Mouse (Mus musculus) MEL (cell line): Measurements from ENCODE around the gene Cdc7. TPM values are rescaled to one million over a fixed set of nuclear protein-coding genes. Genes with fewer than 3 reads are reported as not detected.

Experiments
- DNase-seq: peaks from one replicate; pipeline ENCODE4 v3.0.0; 2011; ENCODE audit warnings: low read depth, low spot score
- H3K27ac ChIP-seq: 2 replicates; pipeline ENCODE4 v1.5.1; 2012; ENCODE audit warnings: low read depth, mild to moderate bottlenecking, control low read depth, low read length, moderate library complexity; ENCODE audit not compliant: control insufficient read depth
- H3K27me3 ChIP-seq, 2 experiments: fragments of 150-350 bp in 1 of 2; sonication (generic) in 1 of 2; 2 replicates each; pipeline ENCODE4 v1.6.1; 2012; ENCODE audit warnings: low read length in 2 of 2, mild to moderate bottlenecking in 2 of 2, improper control_type of control experiment in 1 of 2, moderate library complexity in 1 of 2; ENCODE audit not compliant: insufficient read depth in 2 of 2, control insufficient read depth in 1 of 2
- H3K36me3 ChIP-seq, 2 experiments: 2 replicates each; pipeline ENCODE4 v1.6.1; 2012 to 2014; ENCODE audit warnings: low read length in 2 of 2, improper control_type of control experiment in 1 of 2, inconsistent platforms in 1 of 2, mild to moderate bottlenecking in 1 of 2; ENCODE audit not compliant: insufficient read depth in 2 of 2, control insufficient read depth in 1 of 2
- H3K4me1 ChIP-seq, 2 experiments: fragments of 150-350 bp in 1 of 2; sonication (generic) in 1 of 2; 2 replicates each; pipeline ENCODE4 v1.6.1; 2012; ENCODE audit warnings: low read length in 2 of 2, improper control_type of control experiment in 1 of 2, mild to moderate bottlenecking in 1 of 2; ENCODE audit not compliant: insufficient read depth in 2 of 2, control insufficient read depth in 1 of 2
- H3K4me3 ChIP-seq, 2 experiments: fragments of 150-350 bp in 1 of 2; sonication (generic) in 1 of 2; 2 replicates each; pipeline ENCODE4 v1.5.1; 2012; ENCODE audit warnings: low read depth in 2 of 2, low read length in 2 of 2, mild to moderate bottlenecking in 2 of 2, moderate library complexity in 2 of 2, control low read depth in 1 of 2, improper control_type of control experiment in 1 of 2; ENCODE audit not compliant: control insufficient read depth in 1 of 2, insufficient read depth in 1 of 2
- H3K79me2 ChIP-seq: 2 replicates; pipeline ENCODE4 v1.6.1; 2012; ENCODE audit warnings: mild to moderate bottlenecking, low read length, moderate library complexity; ENCODE audit not compliant: control insufficient read depth, poor library complexity, insufficient read depth
- H3K9ac ChIP-seq: 2 replicates; pipeline ENCODE4 v1.6.1; 2012; ENCODE audit warnings: low read depth, mild to moderate bottlenecking, control low read depth, low read length, moderate library complexity; ENCODE audit not compliant: control insufficient read depth, poor library complexity, severe bottlenecking
- H3K9me3 ChIP-seq: fragments of 150-350 bp; sonication (generic); replicated peaks from 2 replicates; pipeline ENCODE4 v1.6.1; 2012; ENCODE audit warnings: mild to moderate bottlenecking, low read length, improper control_type of control experiment, moderate library complexity; ENCODE audit not compliant: insufficient read depth
- CHD1 ChIP-seq: IDR thresholded peaks from 2 replicates; pipeline ENCODE4 v1.6.1; 2012; ENCODE audit warnings: low read depth, mild to moderate bottlenecking, inconsistent platforms, low read length, improper control_type of control experiment
- CHD2 ChIP-seq: IDR thresholded peaks from 2 replicates; pipeline ENCODE4 v1.6.1; 2011; ENCODE audit warnings: low read length, improper control_type of control experiment
- E2F4 ChIP-seq: IDR thresholded peaks from 2 replicates; pipeline ENCODE4 v1.6.1; 2011; ENCODE audit warnings: low read depth, low read length, improper control_type of control experiment, borderline replicate concordance
- EP300 ChIP-seq, 2 experiments: IDR thresholded peaks; 2 replicates each; pipeline ENCODE4 v1.6.1; 2011; ENCODE audit warnings: improper control_type of control experiment in 2 of 2, low read length in 2 of 2, low read depth in 1 of 2, mild to moderate bottlenecking in 1 of 2
- ETS1 ChIP-seq: IDR thresholded peaks from 2 replicates; pipeline ENCODE4 v1.6.1; 2012; ENCODE audit warnings: low read depth, mild to moderate bottlenecking, inconsistent platforms, low read length, improper control_type of control experiment, moderate library complexity
- GATA1 ChIP-seq: IDR thresholded peaks from 2 replicates; pipeline ENCODE4 v1.6.1; 2011; ENCODE audit warnings: low read depth, low read length, improper control_type of control experiment
- JUND ChIP-seq: IDR thresholded peaks from 2 replicates; pipeline ENCODE4 v1.6.1; 2011; ENCODE audit warnings: low read depth, mild to moderate bottlenecking, improper control_type of control experiment, low read length
- MAFK ChIP-seq: IDR thresholded peaks from 2 replicates; pipeline ENCODE4 v1.6.1; 2011; ENCODE audit warnings: low read depth, mild to moderate bottlenecking, low read length, improper control_type of control experiment, borderline replicate concordance
- MEF2A ChIP-seq: IDR thresholded peaks from 2 replicates; pipeline ENCODE4 v1.6.1; 2014; ENCODE audit warnings: low read depth, mild to moderate bottlenecking, inconsistent platforms, low read length, improper control_type of control experiment; ENCODE audit not compliant: poor library complexity, insufficient replicate concordance, severe bottlenecking; ENCODE audit errors: extremely low read depth
- MYB ChIP-seq: IDR thresholded peaks from 2 replicates; pipeline ENCODE4 v1.6.1; 2011; ENCODE audit warnings: mild to moderate bottlenecking, low read depth, low read length, improper control_type of control experiment
- NELFE ChIP-seq: IDR thresholded peaks from 2 replicates; pipeline ENCODE4 v1.6.1; 2011; ENCODE audit warnings: low read depth, low read length, improper control_type of control experiment
- NRF1 ChIP-seq: IDR thresholded peaks from 2 replicates; pipeline ENCODE4 v1.6.1; 2014; ENCODE audit warnings: low read depth, mild to moderate bottlenecking, inconsistent platforms, low read length, improper control_type of control experiment, moderate library complexity; ENCODE audit not compliant: poor library complexity, insufficient read depth, severe bottlenecking
- RCOR1 ChIP-seq: IDR thresholded peaks from 2 replicates; pipeline ENCODE4 v1.6.1; 2012; ENCODE audit warnings: low read depth, mild to moderate bottlenecking, inconsistent platforms, low read length, improper control_type of control experiment
- SIN3A ChIP-seq: IDR thresholded peaks from 2 replicates; pipeline ENCODE4 v1.6.1; 2012; ENCODE audit warnings: low read length, improper control_type of control experiment, inconsistent platforms
- TCF12 ChIP-seq: IDR thresholded peaks from 2 replicates; pipeline ENCODE4 v1.6.1; 2014; ENCODE audit warnings: low read depth, mild to moderate bottlenecking, inconsistent platforms, low read length, improper control_type of control experiment, moderate library complexity
- UBTF ChIP-seq: IDR thresholded peaks from 2 replicates; pipeline ENCODE4 v1.6.1; 2012; ENCODE audit warnings: low read depth, mild to moderate bottlenecking, inconsistent platforms, low read length, improper control_type of control experiment, moderate library complexity, borderline replicate concordance; ENCODE audit not compliant: insufficient read depth
- USF2 ChIP-seq, 2 experiments: IDR thresholded peaks; 2 replicates each; pipeline ENCODE4 v1.6.1; 2011 to 2012; ENCODE audit warnings: improper control_type of control experiment in 2 of 2, low read length in 2 of 2, borderline replicate concordance in 1 of 2, inconsistent platforms in 1 of 2, low read depth in 1 of 2, mild to moderate bottlenecking in 1 of 2; ENCODE audit not compliant: insufficient read depth in 1 of 2
- ZMIZ1 ChIP-seq: IDR thresholded peaks from 2 replicates; pipeline ENCODE4 v1.6.1; 2012; ENCODE audit warnings: low read depth, mild to moderate bottlenecking, inconsistent platforms, low read length, improper control_type of control experiment, moderate library complexity
- polyA plus RNA-seq, 2 experiments: library from polyadenylated mRNA; stranded (reverse) in 1 of 2; unstranded in 1 of 2; fragments of >175 nt in 1 of 2; fragments of >200 nt in 1 of 2; gene quantifications; 2 replicates each; pipeline versions ENCODE4 v1.2.1 to v1.2.4; 2012; ENCODE audit warnings: low replicate concordance in 2 of 2, low read depth in 1 of 2; ENCODE audit not compliant: insufficient read length in 2 of 2, insufficient read depth in 1 of 2, missing spikeins in 1 of 2
- total RNA-seq: library from RNA; depleted of rRNA; stranded (reverse); fragments of 300-350 nt; gene quantifications from 2 replicates; pipeline ENCODE4 v1.2.3, GENCODE M21; 2012

The Cdc7 gene
- total and polyA plus RNA-seq, 3 experiments = 19.6 to 21.4 TPM; not detected in 1

GRCm38 (mm10) chr5:106926369-106926686 lies 37.8 kb upstream of the Cdc7 start:
- no peak for TF ChIP-seq ZMIZ1
- Histone ChIP-seq H3K4me1 (peaks cover 0 to 2% of the 10 kb centered on the region in 2 experiments; a peak in 2 of 4 replicates), H3K79me2 (no peaks in the 10 kb centered on the region), H3K27me3 (peaks cover 0 to 2% of the 10 kb centered on the region in 2 experiments; a peak in 1 of 4 replicates), H3K27ac (no peak overlapping the region), H3K9me3 (no peaks in the 10 kb centered on the region), H3K9ac (no peak overlapping the region), H3K4me3 (no peak overlapping the region), H3K36me3 (no peaks in the 10 kb centered on the region)
- no peak for DNase-seq

DNA sequence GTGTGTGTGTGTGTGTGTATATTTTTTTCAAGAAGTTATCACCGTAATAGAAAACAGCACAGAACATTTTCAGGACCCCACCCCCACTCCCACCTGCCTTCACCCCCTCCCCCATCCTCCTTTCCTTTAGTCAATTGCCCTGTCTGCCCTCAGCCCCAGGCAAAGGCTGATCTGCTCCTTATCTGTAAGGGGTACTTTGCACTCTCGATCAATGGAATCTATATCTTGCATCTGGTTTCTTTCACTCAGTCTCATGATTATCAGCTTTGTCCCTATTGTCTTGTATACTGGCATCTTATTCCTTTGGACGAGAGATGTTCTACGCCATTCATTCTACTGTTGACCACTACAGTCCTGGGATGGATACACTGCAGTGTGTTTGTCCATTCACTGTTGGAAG lies 36.1 kb upstream of the Cdc7 start:
- no peak for TF ChIP-seq MYB
- TF ChIP-seq SIN3A = no peak
- no peak for TF ChIP-seq JUND
- TF ChIP-seq GATA1 = no peak
- no peak for TF ChIP-seq E2F4
- TF ChIP-seq TCF12 = no peak
- no peak for TF ChIP-seq ETS1
- no peak for TF ChIP-seq EP300 (IDR thresholded peaks at IDR 0.05; ENCODE audit: low read depth in 1 of 2, low read length in 2 of 2)
- TF ChIP-seq UBTF = no peak
- no peak for TF ChIP-seq MEF2A
- TF ChIP-seq, all 39 proteins: peak for 0
- Histone ChIP-seq H3K79me2 (no peaks in the 10 kb centered on the region), H3K9me3 (no peaks in the 10 kb centered on the region), H3K36me3 (no peaks in the 10 kb centered on the region), H3K27ac (no peak overlapping the region), H3K4me3 (no peak overlapping the region), H3K9ac (no peak overlapping the region), H3K27me3 (no peaks in the 10 kb centered on the region), H3K4me1 (peaks cover 0 to 2% of the 10 kb centered on the region in 2 experiments; a peak in 2 of 4 replicates)
- DNase-seq = no peak

GRCm38 (mm10) chr5:106946342-106946741 lies 17.8 kb upstream of the Cdc7 start:
- no peak overlapping the region for H3K9ac ChIP-seq
- peaks cover 0 to 2% of the 10 kb centered on the region in 2 experiments; a peak in 1 of 4 replicates for H3K36me3 ChIP-seq
- TF ChIP-seq CHD2 = no peak
- TF ChIP-seq MAFK = no peak
- no peak for TF ChIP-seq UBTF
- TF ChIP-seq NRF1 = no peak
- TF ChIP-seq GATA1 = no peak
- TF ChIP-seq CHD1 = no peak
- TF ChIP-seq MEF2A = no peak
- TF ChIP-seq USF2 (IDR thresholded peaks at IDR 0.05; ENCODE audit: borderline replicate concordance in 1 of 2, insufficient read depth in 1 of 2, low read depth in 1 of 2, low read length in 2 of 2) = no peak
- TF ChIP-seq JUND = no peak
- TF ChIP-seq RCOR1 = no peak
- no peak for TF ChIP-seq NELFE
- no peaks in the 10 kb centered on the region for H3K79me2 ChIP-seq
- peaks cover 0 to 4% of the 10 kb centered on the region in 2 experiments; a peak in 1 of 4 replicates for H3K4me1 ChIP-seq
- no peak for DNase-seq
- H3K9me3 ChIP-seq = no peaks in the 10 kb centered on the region
- H3K27ac ChIP-seq = no peak overlapping the region
- H3K27me3 ChIP-seq = no peaks in the 10 kb centered on the region
- H3K4me3 ChIP-seq = no peak overlapping the region
